Mouse (Mus musculus) kidney, adult 2 months (tissue): ENCODE results near the gene Cadps.

Experiments used
- CTCF ChIP-seq: fragments of 200-500 bp; conservative IDR thresholded peaks from 2 replicates; pipeline ENCODE4 v1.5.1; 2011; ENCODE audit warnings: low read depth, mild to moderate bottlenecking, control low read depth, low read length, moderate library complexity, mixed read lengths; ENCODE audit not compliant: insufficient read depth, insufficient read length
- POLR2A ChIP-seq: fragments of 200-500 bp; IDR thresholded peaks from one replicate; pipeline ENCODE4 v1.6.1; 2011; ENCODE audit warnings: low read depth, low read length, control low read depth

DNA sequence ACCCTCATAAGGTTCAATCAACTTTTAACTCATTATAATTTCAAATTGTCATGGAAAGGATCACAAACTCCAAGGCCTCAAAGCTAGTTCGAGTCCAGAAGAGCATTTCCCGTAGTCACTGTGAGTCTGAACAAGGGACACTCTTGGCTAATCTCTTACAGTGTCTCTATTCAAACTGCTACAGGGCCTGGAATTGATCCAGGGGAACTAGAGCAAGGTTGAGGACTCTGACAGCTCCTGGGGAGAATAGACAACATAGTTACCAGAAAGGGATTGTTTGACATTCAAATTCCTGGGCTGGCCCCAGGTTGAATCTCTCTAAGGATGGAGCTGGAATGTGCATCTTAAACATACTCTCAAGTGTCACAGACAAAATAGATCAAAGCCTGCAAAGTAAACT lies 118.4 kb downstream of the Cadps start:
- TF ChIP-seq POLR2A = no peak
- TF ChIP-seq CTCF = no peak
